Mouse (Mus musculus) ES-Bruce4 (cell line): ENCODE measurements around the gene Olfr168.
"Not testable (repeated sequence)": the region's sequence is repeated elsewhere in the genome, so short reads cannot be mapped to it uniquely, and the experiment has no call there.

Experiments
- CTCF ChIP-seq: IDR thresholded peaks from one replicate; pipeline ENCODE4 v1.8.1; 2011; ENCODE audit warnings: low read depth, low read length
- POLR2A ChIP-seq: IDR thresholded peaks from one replicate; pipeline ENCODE4 v1.8.1; 2011; ENCODE audit warnings: low read length; ENCODE audit not compliant: insufficient read depth

DNA sequence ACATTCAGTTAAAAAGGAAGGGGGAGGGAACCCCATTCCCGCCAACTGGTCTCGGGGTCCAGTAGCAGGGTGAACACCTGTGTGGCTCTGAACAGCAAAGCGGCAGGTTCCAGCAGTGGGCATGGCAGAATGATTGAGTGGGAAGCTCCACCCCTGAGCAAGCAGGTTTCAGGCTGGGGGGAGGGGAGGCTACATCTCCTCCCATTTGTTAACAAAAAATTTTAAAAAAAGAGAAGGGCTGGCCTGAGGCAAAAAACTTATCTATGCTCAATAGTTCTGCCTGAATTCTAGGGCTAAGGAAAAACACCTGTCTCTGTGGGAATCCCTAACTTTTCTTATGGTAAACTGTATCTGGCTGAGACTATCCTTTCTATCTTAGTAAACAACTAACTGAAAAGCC, 16.9 kb upstream of the Olfr168 start:
- TF ChIP-seq POLR2A, CTCF: not testable (repeated sequence)
